Mouse (Mus musculus) right cerebral cortex, postnatal 14 days (tissue): ENCODE results near the gene Brd1.
"Not testable (repeated sequence)": the region's sequence is repeated elsewhere in the genome, so short reads cannot be mapped to it uniquely, and the experiment has no call there.

Experiments
- DNase-seq: peaks from one replicate; pipeline ENCODE4 v3.0.0; 2022

Gene Brd1

GRCm38 (mm10) chr15:88733834-88734571 is at the start of gene Brd1:
TSS of gene Brd1 (minus strand) at chr15:88734233.
- peak; percentile 84 for DNase-seq

GRCm38 (mm10) chr15:88774630-88775029 is 40.6 kb upstream of the Brd1 start:
- not testable (repeated sequence) for DNase-seq

- no peak for DNase-seq
Measured at GRCm38 (mm10) chr15:88768537-88768936, 34.5 kb upstream of the Brd1 start.

- DNase-seq, result not testable (repeated sequence)
Measured at GRCm38 (mm10) chr15:88766139-88766538, 32.1 kb upstream of the Brd1 start.

- DNase-seq, result no peak
Measured at GRCm38 (mm10) chr15:88761551-88761950, 27.5 kb upstream of the Brd1 start.

GRCm38 (mm10) chr15:88758061-88758460 is 24.0 kb upstream of the Brd1 start:
- DNase-seq, result no peak

GRCm38 (mm10) chr15:88755761-88756160 is 21.7 kb upstream of the Brd1 start:
- DNase-seq, result no peak

GRCm38 (mm10) chr15:88754896-88755295 is 20.9 kb upstream of the Brd1 start:
- no peak for DNase-seq

- no peak for DNase-seq
Measured at GRCm38 (mm10) chr15:88752403-88752733, 18.3 kb upstream of the Brd1 start.

GRCm38 (mm10) chr15:88751564-88752402 is 17.8 kb upstream of the Brd1 start, which contains the start of gene Zbed4:
TSS of gene Zbed4 (plus strand) at chr15:88751660.
- DNase-seq, result peak; percentile 32

GRCm38 (mm10) chr15:88750677-88751563 is 16.9 kb upstream of the Brd1 start:
- peak; percentile 98 for DNase-seq

- DNase-seq, result no peak
Measured at GRCm38 (mm10) chr15:88750032-88750431, 16.0 kb upstream of the Brd1 start.

- DNase-seq, result not testable (repeated sequence)
Measured at GRCm38 (mm10) chr15:88749617-88750016, 15.6 kb upstream of the Brd1 start.

GRCm38 (mm10) chr15:88745926-88746325 is 11.9 kb upstream of the Brd1 start:
- no peak for DNase-seq

- DNase-seq, result no peak
Measured at GRCm38 (mm10) chr15:88745347-88745746, 11.3 kb upstream of the Brd1 start.

GRCm38 (mm10) chr15:88743371-88743770 is 9.3 kb upstream of the Brd1 start:
- DNase-seq, result not testable (repeated sequence)

- no peak for DNase-seq
Measured at GRCm38 (mm10) chr15:88741366-88741765, 7.3 kb upstream of the Brd1 start.

GRCm38 (mm10) chr15:88738466-88738865 is 4.4 kb upstream of the Brd1 start:
- DNase-seq, result no peak

GRCm38 (mm10) chr15:88736166-88736565 is 2.1 kb upstream of the Brd1 start:
- no peak for DNase-seq

- peak; percentile 67 for DNase-seq
Measured at GRCm38 (mm10) chr15:88733041-88733751, 837 bp downstream of the Brd1 start.

- DNase-seq, result no peak
Measured at GRCm38 (mm10) chr15:88732405-88733020, 1.5 kb downstream of the Brd1 start.

- DNase-seq, result no peak
Measured at GRCm38 (mm10) chr15:88730717-88731116, 3.3 kb downstream of the Brd1 start.
